Mouse (Mus musculus) forebrain, embryonic 16.5 days (tissue): ENCODE measurements around the gene Fam13c. TPM values are rescaled to one million over a fixed set of nuclear protein-coding genes. Genes with fewer than 3 reads are reported as not detected.
A peak's percentile ranks its signal among the peaks of the same experiment; 100 is the strongest.
"Not testable (repeated sequence)": the region's sequence is repeated elsewhere in the genome, so short reads cannot be mapped to it uniquely, and the experiment has no call there.

Source experiments
- ATAC-seq: fragments of 200-750 bp; cut with Nextera tagmentation; 2 replicates; pipeline ENCODE4 v1.8.0; 2017; ENCODE audit warnings: mild to moderate bottlenecking, moderate library complexity
- H3K27ac ChIP-seq: fragments of 300-500 bp; sonication (generic); 2 replicates; pipeline ENCODE4 v1.5.1; 2014; ENCODE audit warnings: low read length, control low read depth
- H3K27me3 ChIP-seq: fragments of 300-500 bp; sonication (generic); replicated peaks from 2 replicates; pipeline ENCODE4 v1.6.1; 2014; ENCODE audit warnings: low read length; ENCODE audit not compliant: control insufficient read depth, insufficient read depth
- H3K36me3 ChIP-seq: fragments of 300-500 bp; sonication (generic); 2 replicates; pipeline ENCODE4 v1.6.1; 2014; ENCODE audit not compliant: control insufficient read depth, insufficient read depth
- H3K4me1 ChIP-seq: fragments of 300-500 bp; sonication (generic); replicated peaks from 2 replicates; pipeline ENCODE4 v1.6.1; 2014; ENCODE audit warnings: low read length; ENCODE audit not compliant: control insufficient read depth, insufficient read depth
- H3K4me2 ChIP-seq: fragments of 300-500 bp; sonication (generic); 2 replicates; pipeline ENCODE4 v1.6.1; 2014; ENCODE audit warnings: mild to moderate bottlenecking, low read length, control low read depth
- H3K4me3 ChIP-seq: fragments of 300-500 bp; sonication (generic); replicated peaks from 2 replicates; pipeline ENCODE4 v1.5.1; 2014; ENCODE audit warnings: mild to moderate bottlenecking, low read length, control low read depth
- H3K9ac ChIP-seq: fragments of 300-500 bp; sonication (generic); replicated peaks from 2 replicates; pipeline ENCODE4 v1.6.1; 2014; ENCODE audit warnings: low read depth, low read length, control low read depth
- H3K9me3 ChIP-seq: fragments of 300-500 bp; sonication (generic); 2 replicates; pipeline ENCODE4 v1.6.1; 2016; ENCODE audit warnings: low read length; ENCODE audit not compliant: control insufficient read depth
- WGBS: fragments of 180-500 bp; shearing (Covaris S2); extraction: QIAGEN DNeasy Blood & Tissue Kit; methylation state at CpG from one replicate; pipeline ENCODE4 v1.1.7; 2014; 5-methylcytosine and 5-hydroxymethylcytosine counted together
- polyA plus RNA-seq: library from polyadenylated mRNA; unstranded; fragments of >200 nt; fragmentation: Nextera tagmentation; extraction: Ambion mirVana; gene quantifications from 2 replicates; pipeline ENCODE4 v1.2.1, GENCODE M21; 2015

The Fam13c gene
- polyA plus RNA-seq, 1 experiment from 2014 or later: 27.7 TPM

DNA sequence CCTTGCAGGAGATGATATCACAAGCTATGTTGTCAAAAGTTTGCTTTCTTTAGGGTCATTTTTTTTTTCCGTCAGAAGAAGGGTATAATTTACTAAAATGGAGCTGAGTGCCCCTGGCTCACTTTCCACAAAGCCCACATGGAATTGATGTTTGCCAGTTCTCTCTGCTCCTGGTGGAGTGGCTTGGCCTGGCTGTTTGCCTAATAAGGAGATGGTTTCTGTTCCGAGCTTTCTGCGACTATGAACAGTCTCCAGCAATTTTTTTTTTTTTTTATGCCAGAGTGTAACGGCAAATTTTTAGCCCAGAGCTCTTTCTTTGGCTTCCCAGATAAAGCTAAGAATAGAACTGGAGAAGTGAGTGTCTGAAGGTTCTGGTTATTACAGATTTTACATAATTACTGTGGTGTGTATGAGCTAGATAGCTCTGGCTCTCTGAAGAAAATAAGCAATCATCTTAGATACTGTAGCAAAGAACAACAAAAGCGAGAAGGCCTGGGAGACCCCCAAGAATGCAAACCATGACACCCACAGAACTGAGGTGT lies 12.1 kb upstream of the Fam13c start:
- 54% methylated on average over 5 of the region's 5 CpGs for WGBS
- no peak overlapping the region for H3K4me2 ChIP-seq
- H3K9ac ChIP-seq: no peak overlapping the region
- no peaks in the 10 kb centered on the region; the same call in 1 of the 2 replicates for H3K9me3 ChIP-seq
- H3K27me3 ChIP-seq: no peaks in the 10 kb centered on the region
- H3K27ac ChIP-seq: peak overlapping the region; percentile 38
- 0 out of 2 replicates have a peak, but pooled peaks cover 2% of the 10 kb centered on the region for H3K4me1 ChIP-seq
- H3K4me3 ChIP-seq: no peak overlapping the region
- ATAC-seq: peak; percentile 45; the same call in 1 of the 2 replicates
- H3K36me3 ChIP-seq: no peaks in the 10 kb centered on the region

DNA sequence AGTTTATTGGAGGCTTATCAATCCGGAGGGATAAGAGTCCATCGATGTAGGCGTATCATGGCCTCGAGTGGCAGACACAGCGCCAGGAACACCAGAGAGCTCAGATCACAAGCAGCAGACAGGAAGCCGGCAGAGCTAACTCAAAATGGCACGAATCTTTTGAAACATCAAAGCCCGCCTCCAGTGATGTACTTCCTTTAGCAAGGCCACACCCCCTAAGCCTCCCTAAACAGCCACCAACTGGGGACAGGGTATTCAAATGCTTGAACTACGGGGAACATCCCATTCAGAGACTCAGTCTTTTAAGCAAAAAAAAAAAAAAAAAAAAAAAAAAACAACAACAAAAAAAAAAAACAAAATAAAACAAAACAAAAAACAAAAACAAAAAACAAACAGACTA lies 10.9 kb upstream of the Fam13c start:
- H3K9me3 ChIP-seq: no peaks in the 10 kb centered on the region; the same call in 1 of the 2 replicates
- H3K36me3 ChIP-seq: no peaks in the 10 kb centered on the region
- no peak for ATAC-seq
- H3K4me3 ChIP-seq: no peak overlapping the region
- H3K9ac ChIP-seq: no peak overlapping the region
- H3K27me3 ChIP-seq: no peaks in the 10 kb centered on the region
- WGBS: 90% methylated on average over 9 of the region's 9 CpGs
- H3K4me2 ChIP-seq: no peak overlapping the region
- no peak overlapping the region for H3K27ac ChIP-seq
- H3K4me1 ChIP-seq: 0 out of 2 replicates have a peak, but pooled peaks cover 2% of the 10 kb centered on the region

GRCm38 (mm10) chr10:70433334-70433733 lies 6.9 kb upstream of the Fam13c start:
- Histone ChIP-seq H3K27ac (no peak overlapping the region), H3K36me3 (no peaks in the 10 kb centered on the region), H3K9ac (no peak overlapping the region), H3K4me1 (no peaks in the 10 kb centered on the region), H3K27me3 (no peaks in the 10 kb centered on the region), H3K4me3 (no peak overlapping the region), H3K9me3 (no peaks in the 10 kb centered on the region; the same call in 1 of the 2 replicates), H3K4me2 (no peak overlapping the region)
- WGBS: 86% methylated on average over 3 of the region's 3 CpGs
- ATAC-seq: no peak

DNA sequence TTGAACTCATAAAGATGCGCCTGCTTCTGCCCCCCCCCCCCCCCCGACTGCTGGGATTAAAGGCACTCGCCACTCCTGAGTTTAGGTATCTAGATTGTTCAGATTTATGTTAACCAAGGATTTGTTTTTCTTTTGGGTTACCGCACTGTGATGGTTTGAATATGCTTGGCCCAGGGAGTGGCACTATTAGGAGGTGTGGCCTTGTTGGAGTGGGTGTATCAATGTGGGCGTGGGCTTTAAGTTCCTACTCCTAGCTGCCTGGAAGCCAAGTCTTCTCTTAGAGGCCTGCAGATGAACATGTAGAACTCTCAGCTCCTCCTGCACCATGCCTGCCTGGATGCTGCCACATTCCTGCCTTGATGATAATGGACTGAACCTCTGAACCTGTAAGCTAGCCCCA lies 6.5 kb upstream of the Fam13c start:
- not testable (repeated sequence) for H3K27ac ChIP-seq, ATAC-seq, H3K4me2 ChIP-seq, H3K4me1 ChIP-seq, H3K36me3 ChIP-seq, H3K27me3 ChIP-seq, H3K9ac ChIP-seq, H3K4me3 ChIP-seq, H3K9me3 ChIP-seq
- 80% methylated on average over 5 of the region's 5 CpGs for WGBS

GRCm38 (mm10) chr10:70436656-70437055 lies 3.6 kb upstream of the Fam13c start:
- Histone ChIP-seq H3K9me3 (no peaks in the 10 kb centered on the region; the same call in 1 of the 2 replicates), H3K27ac (no peak overlapping the region), H3K4me1 (peaks cover 6% of the 10 kb centered on the region; the same call in 1 of the 2 replicates), H3K4me3 (no peak overlapping the region), H3K9ac (no peak overlapping the region), H3K4me2 (no peak overlapping the region), H3K36me3 (no peaks in the 10 kb centered on the region), H3K27me3 (no peaks in the 10 kb centered on the region)
- 87% methylated on average over 4 of the region's 4 CpGs for WGBS
- ATAC-seq: no peak

DNA sequence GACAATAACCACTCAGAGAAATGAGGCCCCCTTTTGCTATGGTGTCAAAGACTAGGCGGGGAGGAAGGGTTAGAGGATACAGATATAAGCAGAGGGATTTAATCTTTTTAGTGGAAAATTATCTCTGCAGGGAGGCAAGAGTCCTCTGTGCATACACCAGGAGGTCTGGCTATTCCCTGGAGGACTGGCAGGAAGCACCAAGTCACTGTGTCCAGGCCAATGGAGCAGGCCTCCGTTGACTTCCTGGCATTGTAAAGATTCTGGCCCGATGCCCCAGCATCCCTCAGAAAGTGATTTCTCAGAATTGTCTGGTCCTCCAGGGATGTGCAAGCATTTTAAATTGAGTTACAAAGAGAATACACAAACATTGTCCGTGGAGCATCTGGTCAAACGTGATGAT lies 3.0 kb upstream of the Fam13c start:
- Histone ChIP-seq H3K9ac (no peak overlapping the region), H3K27me3 (no peaks in the 10 kb centered on the region), H3K27ac (no peak overlapping the region), H3K36me3 (no peaks in the 10 kb centered on the region), H3K4me3 (no peak overlapping the region), H3K9me3 (no peaks in the 10 kb centered on the region), H3K4me2 (no peak overlapping the region), H3K4me1 (peaks cover 13% of the 10 kb centered on the region)
- WGBS: 85% methylated on average over 5 of the region's 5 CpGs
- no peak for ATAC-seq

DNA sequence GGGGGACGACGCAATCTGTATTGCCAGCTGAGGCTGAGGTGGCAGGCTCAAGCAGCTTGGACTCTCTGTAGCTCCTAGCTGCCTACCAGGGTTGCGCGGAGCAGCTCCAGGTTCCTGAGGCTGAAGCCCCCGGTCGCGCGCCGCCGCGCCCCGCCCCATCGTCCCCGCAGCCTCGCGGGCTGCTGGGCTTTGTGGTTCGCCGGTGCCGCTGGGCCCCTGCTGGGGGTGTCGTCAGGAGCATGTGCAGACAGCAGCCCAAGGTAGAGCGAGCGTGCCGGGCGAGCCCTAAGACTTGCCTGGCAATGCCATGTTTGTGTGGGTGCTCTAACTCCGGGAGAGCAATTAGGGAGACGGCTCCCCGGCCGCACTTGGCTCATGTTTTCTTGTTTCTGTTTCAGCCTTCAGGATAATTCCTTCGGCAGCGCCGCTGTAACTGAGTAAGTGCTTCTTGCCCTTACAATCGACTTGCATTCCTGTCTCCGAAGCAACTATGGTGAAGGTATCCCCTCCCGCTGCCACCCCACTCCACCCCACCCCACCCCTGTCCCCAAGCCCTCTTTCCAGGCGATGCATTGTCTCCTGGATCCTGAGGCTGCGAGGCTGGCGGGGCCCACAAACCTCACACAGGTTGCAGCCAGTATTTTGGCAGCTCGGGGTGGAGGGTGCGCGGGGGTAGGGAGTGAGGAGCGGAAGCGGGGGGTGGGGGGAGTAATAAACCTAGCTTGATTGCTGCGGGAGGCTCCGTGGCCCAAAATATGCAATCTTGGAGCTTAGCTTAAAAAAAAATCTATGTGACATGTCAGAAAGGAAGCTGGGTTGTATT lies 569 bp downstream of the Fam13c start:
- no peaks in the 10 kb centered on the region for H3K27me3 ChIP-seq
- peak overlapping the region; percentile 90 for H3K9ac ChIP-seq
- peak overlapping the region; percentile 75 for H3K4me3 ChIP-seq
- H3K9me3 ChIP-seq: no peaks in the 10 kb centered on the region
- WGBS: 1% methylated on average over 44 of the region's 44 CpGs
- peak; percentile 94 for ATAC-seq
- H3K36me3 ChIP-seq: no peaks in the 10 kb centered on the region
- peak overlapping the region; percentile 64 for H3K4me2 ChIP-seq
- H3K27ac ChIP-seq: peak overlapping the region; percentile 85
- peaks cover 20% of the 10 kb centered on the region for H3K4me1 ChIP-seq

DNA sequence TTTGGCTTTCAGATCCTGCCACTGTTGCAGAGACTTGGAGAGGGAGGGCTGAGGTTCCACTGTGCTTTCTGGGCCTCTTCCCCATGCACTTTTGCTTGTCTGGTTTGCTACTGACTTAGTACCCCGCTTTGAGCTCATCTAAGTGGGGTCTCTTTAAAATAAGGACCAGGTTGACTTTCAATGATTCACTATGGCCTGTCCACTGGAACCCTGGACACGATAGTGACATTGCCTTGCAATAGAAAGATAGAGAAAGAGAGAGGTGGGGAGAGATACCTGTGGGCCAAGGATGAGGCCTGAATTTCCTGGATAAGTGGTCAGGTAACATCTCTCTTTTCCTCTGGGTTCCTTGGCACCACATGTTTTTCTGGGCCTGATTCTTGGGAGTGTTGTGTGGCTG lies 1.9 kb downstream of the Fam13c start:
- H3K4me2 ChIP-seq: peak overlapping the region; percentile 64
- ATAC-seq: no peak
- H3K27me3 ChIP-seq: no peaks in the 10 kb centered on the region
- H3K36me3 ChIP-seq: no peaks in the 10 kb centered on the region
- no peak overlapping the region for H3K27ac ChIP-seq
- peaks cover 20% of the 10 kb centered on the region for H3K4me1 ChIP-seq
- no peaks in the 10 kb centered on the region for H3K9me3 ChIP-seq
- no peak overlapping the region for H3K9ac ChIP-seq
- peak overlapping the region; percentile 75 for H3K4me3 ChIP-seq
- 99% methylated on average over 2 of the region's 2 CpGs for WGBS

DNA sequence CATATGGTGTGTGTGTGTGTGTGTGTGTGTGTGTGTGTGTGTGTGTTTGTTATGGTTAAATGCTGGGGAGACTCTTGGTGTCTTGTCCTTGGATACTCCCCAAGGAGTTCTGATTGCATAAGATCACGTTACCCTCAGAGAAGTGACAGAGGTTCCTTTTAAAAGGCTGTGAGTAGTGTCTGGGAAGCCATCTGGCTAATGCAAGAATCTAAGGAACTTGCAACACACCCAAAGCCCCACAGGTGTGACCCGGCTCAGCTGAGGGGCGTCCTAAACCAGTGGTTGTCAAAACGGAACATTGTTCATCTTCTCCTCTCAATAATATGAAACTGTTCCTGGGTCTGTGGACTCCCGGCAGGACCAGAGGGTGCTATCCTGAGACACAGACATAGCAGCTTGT lies 2.3 kb downstream of the Fam13c start:
- Histone ChIP-seq H3K27ac (no peak overlapping the region), H3K4me2 (peak overlapping the region; percentile 64), H3K4me1 (peaks cover 20% of the 10 kb centered on the region), H3K9ac (no peak overlapping the region), H3K27me3 (no peaks in the 10 kb centered on the region), H3K4me3 (no peak overlapping the region), H3K9me3 (no peaks in the 10 kb centered on the region), H3K36me3 (no peaks in the 10 kb centered on the region)
- 82% methylated on average over 5 of the region's 5 CpGs for WGBS
- no peak for ATAC-seq
